Mouse (Mus musculus): ENCODE results near the gene Fut11. TPM values are rescaled to one million over a fixed set of nuclear protein-coding genes. Genes with fewer than 3 reads are reported as not detected.

Gene Fut11
- polyA plus RNA-seq, 1 experiment = not detected

DNA sequence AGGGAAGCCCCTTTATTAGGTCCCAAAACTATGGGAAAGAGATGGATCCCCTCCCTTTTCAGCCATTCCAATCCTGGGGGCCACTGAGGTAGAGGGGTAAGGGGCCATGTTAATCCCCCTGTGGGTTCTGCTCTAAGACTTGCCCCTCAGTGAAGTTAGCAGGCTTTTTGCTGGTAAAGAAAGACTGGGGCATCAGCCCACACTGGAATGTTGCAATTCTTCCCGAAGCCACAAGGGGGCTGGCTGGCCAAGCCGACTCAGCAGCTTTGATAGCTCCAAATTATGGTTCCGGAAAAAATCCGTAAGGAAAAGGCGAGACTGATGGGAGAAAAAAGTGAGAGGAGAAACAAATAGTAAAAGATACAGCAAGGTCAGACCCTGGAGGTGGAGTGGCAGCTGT, 29.3 kb downstream of the Fut11 start:
- WGBS = 2% methylated on average over 5 of the region's 5 CpGs
- TF ChIP-seq CTCF (IDR thresholded peaks at IDR 0.05; ENCODE audit: insufficient read depth, low read depth, low read length) (peak; percentile 62; the same call in 1 of the 2 replicates), POLR2A (IDR thresholded peaks at IDR 0.05; ENCODE audit: insufficient read depth, low read depth, low read length) (no peak)
- H3K4me3 ChIP-seq (ENCODE audit: insufficient read depth, low read depth, low read length) = no peak overlapping the region

DNA sequence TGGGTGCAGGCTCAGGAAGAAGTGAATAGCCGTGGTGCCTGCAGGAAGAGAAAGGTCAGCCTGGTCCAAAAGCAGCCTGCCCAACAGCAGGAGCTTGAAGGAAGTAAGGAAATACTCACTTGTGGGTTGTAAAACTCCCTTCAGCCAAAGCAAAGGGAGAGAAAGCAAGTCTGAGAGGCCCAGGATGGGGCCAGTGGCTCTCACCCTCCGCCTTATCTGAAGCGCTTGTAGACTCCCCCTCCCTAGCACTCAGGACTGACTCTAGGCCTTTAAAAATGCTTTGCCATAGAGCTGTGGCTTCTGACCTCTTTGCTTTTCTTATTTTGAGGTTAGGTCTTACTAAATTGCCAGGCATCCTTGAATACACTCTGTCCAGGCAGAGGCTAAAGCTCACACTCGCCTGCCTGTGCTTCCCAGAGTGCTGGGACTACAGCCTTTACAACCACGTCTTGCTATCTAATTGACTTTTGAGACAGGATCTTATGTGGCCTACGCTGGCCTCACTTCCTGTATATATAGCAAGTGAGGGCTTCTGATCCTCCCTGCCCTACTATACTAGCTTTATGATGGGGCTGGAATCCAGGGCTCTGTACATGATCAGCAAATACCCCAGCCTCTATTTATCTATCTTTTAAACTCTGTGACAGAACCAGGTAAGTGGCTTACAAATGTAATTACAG, 31.0 kb downstream of the Fut11 start:
- no peak overlapping the region for H3K4me3 ChIP-seq (ENCODE audit: insufficient read depth, low read depth, low read length)
- TF ChIP-seq CTCF (IDR thresholded peaks at IDR 0.05; ENCODE audit: insufficient read depth, low read depth, low read length) (no peak), POLR2A (IDR thresholded peaks at IDR 0.05; ENCODE audit: insufficient read depth, low read depth, low read length) (no peak)
- no peak overlapping the region for H3K27ac ChIP-seq (ENCODE audit: insufficient read depth, low read depth, low read length)
- WGBS = 90% methylated on average over 6 of the region's 6 CpGs
- no peaks in the 10 kb centered on the region for H3K4me1 ChIP-seq (ENCODE audit: control insufficient read depth, insufficient read depth, low read length)

More for the DNA sequence above, 29.3 kb downstream of the Fut11 start:
- Histone ChIP-seq H3K27ac (ENCODE audit: insufficient read depth, low read depth, low read length) (no peak overlapping the region), H3K4me1 (ENCODE audit: control insufficient read depth, insufficient read depth, low read length) (no peaks in the 10 kb centered on the region)

DNA sequence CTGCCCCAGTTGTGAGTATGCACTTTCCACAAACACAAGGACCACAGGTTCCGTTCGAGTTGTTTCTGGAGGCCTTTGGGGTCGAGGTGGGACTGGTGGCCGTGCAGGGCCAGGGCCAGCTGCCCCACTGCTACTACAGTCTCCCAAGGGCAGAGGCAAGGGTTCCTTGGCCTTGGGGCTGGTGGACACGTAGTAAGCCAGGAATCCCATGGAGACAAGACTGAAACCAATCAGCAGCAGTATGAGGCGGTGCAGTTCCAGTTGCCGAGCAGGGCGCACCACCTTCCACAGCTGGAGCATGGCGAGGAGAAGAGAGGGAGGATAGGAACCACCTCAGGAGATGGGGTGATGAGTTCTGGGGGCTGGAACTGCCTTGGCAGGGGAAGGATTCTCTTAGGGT, 35.1 kb downstream of the Fut11 start:
- Histone ChIP-seq H3K4me1 (ENCODE audit: control insufficient read depth, insufficient read depth, low read length) (no peaks in the 10 kb centered on the region), H3K27ac (ENCODE audit: insufficient read depth, low read depth, low read length) (no peak overlapping the region), H3K4me3 (ENCODE audit: insufficient read depth, low read depth, low read length) (no peak overlapping the region)
- TF ChIP-seq CTCF (IDR thresholded peaks at IDR 0.05; ENCODE audit: insufficient read depth, low read depth, low read length) (no peak), POLR2A (IDR thresholded peaks at IDR 0.05; ENCODE audit: insufficient read depth, low read depth, low read length) (no peak)
- WGBS = 90% methylated on average over 9 of the region's 9 CpGs

DNA sequence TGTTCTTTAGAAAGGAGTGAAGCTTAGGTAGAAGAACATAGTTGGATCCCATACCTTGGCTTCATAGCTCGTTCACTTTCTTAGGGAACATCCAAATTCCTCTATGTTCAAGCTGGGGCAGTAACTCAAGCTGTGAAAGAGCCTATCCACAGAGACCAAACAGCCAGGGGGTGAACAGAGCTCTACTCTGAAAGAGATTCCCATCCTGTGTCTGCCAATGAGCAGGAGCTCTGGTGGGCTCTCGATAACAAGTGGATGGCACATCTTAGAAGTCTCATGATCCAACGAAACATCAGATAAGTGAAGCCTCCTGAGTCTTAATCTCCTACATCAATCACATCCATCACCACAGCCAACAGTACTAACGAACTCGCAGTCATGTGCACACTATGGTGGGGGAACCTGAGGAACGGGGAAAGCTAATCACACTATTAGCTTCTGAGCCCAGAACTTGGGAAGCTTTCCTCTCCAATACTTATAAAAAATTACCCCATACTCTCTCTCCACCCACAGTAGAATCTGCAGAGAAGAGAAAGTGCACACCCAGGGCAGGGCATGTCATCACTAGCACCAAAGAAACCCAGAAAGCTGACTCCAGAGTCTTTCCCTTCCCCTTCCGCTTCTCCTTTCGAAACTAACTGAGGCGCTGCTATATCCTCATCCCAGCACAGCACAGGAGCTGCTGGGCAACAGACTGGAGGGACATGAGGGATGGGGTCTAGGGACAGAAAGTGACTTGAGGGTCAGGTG, 36.3 kb downstream of the Fut11 start:
- no peak overlapping the region for H3K27ac ChIP-seq (ENCODE audit: insufficient read depth, low read depth, low read length)
- WGBS = 83% methylated on average over 9 of the region's 9 CpGs
- H3K4me1 ChIP-seq (ENCODE audit: control insufficient read depth, insufficient read depth, low read length) = peaks cover 7% of the 10 kb centered on the region; the same call in 1 of the 2 replicates
- TF ChIP-seq CTCF (IDR thresholded peaks at IDR 0.05; ENCODE audit: insufficient read depth, low read depth, low read length) (no peak), POLR2A (IDR thresholded peaks at IDR 0.05; ENCODE audit: insufficient read depth, low read depth, low read length) (no peak)
- no peak overlapping the region for H3K4me3 ChIP-seq (ENCODE audit: insufficient read depth, low read depth, low read length)

DNA sequence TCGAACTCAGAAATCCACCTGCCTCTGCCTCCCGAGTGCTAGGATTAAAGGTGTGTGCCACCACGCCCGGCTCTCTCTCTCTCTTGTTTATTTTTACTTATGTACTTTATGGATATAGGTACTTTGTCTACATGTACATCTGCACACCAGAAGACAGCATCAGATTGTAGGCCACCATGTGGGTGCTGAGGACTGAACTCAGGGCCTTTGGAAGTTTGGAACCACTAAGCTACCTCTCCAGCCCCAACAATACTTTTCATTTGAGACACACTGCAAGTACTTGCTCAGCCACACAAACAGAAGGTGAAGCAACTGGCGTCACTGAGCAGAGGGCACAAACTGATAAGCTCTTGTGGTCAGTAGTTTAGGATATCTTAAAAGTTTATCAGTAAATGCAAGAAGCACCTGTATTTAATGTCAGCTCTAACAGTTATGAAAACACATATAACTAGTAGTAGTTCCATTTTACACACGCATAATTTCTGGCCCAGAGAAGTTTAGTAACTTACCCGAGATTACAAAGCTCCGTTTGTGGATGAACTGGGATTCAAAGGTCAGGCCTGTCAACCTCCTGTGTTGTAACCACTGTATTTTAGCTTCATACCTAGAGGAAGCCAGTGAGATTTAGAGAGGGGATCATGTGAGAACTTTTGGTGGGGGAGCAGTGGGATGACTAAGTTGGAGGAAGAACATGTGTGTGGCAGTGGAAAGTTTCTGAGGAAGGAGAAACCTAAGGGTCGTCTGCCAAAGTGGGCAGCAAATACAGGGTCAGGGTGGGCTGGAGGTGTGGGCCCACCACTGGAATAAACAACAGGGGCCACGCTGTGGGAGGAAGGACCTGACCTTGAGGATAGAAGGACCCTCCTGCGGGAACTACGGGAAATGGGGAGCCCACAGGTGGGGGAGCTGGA, 38.5 kb downstream of the Fut11 start:
- H3K4me1 ChIP-seq (ENCODE audit: control insufficient read depth, insufficient read depth, low read length) = peaks cover 8% of the 10 kb centered on the region; the same call in 1 of the 2 replicates
- WGBS = 46% methylated on average over 12 of the region's 12 CpGs
- H3K27ac ChIP-seq (ENCODE audit: insufficient read depth, low read depth, low read length) = no peak overlapping the region
- H3K4me3 ChIP-seq (ENCODE audit: insufficient read depth, low read depth, low read length) = peak overlapping the region; percentile 61
- TF ChIP-seq POLR2A (IDR thresholded peaks at IDR 0.05; ENCODE audit: insufficient read depth, low read depth, low read length) (no peak), CTCF (IDR thresholded peaks at IDR 0.05; ENCODE audit: insufficient read depth, low read depth, low read length) (no peak)

DNA sequence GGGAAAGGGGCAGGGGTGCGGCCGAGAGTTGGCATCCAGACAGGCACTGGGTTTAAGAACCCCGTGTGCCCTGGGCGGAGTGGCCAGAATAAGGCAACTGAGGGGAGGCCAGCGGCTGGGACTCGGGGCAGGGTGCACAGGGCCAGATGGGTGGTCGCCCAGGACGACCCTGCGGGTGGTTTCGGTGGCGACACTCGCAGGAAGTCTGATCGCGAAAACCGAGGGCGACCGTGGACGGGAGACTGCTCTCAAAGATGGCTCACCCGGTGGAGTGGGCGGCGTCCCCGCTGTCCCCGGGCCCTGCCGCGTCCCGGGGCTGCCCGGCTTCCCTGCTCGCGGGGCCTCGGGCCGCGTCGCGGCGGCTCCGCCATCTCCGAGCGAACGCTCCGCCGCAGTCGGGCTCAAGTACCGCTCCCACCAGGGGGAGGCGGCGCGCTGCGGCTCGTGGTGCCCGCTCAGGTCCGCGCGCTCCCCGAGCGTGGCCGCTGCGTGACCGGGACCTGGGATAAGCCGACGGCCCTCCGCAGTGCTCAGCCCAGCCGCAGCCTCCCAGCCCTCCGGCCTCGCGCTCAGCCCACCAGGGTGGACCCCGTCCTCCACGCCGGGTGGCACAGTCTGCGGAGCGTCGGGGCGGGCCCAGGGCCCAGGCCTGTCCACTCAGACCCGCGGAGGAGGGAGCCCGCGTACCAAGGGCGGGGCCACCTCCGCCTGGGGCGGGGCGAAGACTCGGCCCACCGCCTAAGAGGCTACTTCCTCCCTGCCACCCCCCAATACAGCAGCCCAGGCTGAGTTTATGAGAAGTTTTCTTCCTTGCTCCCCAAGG, 39.4 kb downstream of the Fut11 start, which contains the start of gene Ndst2:
Gene Ndst2, minus strand, starts transcription at position 611 of the 823 bp plus-strand sequence.
- whole genome bisulfite sequencing = under 1% methylated on average over 81 of the region's 81 CpGs
- TF ChIP-seq POLR2A (IDR thresholded peaks at IDR 0.05; ENCODE audit: insufficient read depth, low read depth, low read length) (peak; percentile 87), CTCF (IDR thresholded peaks at IDR 0.05; ENCODE audit: insufficient read depth, low read depth, low read length) (0 out of 2 replicates have a peak, but pooled peaks have one; percentile 13)
- Histone ChIP-seq H3K4me3 (ENCODE audit: insufficient read depth, low read depth, low read length) (peak within 1 kb of the TSS; percentile 61), H3K27ac (ENCODE audit: insufficient read depth, low read depth, low read length) (peak within 1 kb of the TSS; percentile 52), H3K4me1 (ENCODE audit: control insufficient read depth, insufficient read depth, low read length) (peaks cover 8% of the 10 kb centered on the region; the same call in 1 of the 2 replicates)

DNA sequence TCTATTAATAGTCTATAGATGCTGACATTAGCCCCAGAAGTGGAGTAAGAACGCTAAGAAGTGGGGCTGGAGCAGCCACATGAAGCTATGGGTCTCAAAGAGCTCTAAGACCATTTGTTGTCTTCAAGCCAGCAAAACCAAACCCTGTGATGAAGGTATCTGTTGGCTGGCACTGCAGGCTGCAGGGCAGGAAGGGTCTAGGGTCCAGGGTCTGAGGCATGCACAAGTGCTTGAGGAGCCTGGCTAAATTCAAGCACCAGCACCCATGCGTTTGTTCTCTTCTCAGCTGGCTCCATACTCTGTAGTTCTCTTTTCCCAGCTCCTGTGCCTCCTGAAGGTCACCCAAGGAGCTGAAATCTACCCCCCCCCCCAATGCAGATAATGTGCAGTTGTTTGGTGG, 40.3 kb downstream of the Fut11 start:
- peak overlapping the region; percentile 46; the same call in 1 of the 2 replicates for H3K27ac ChIP-seq (ENCODE audit: insufficient read depth, low read depth, low read length)
- H3K4me3 ChIP-seq (ENCODE audit: insufficient read depth, low read depth, low read length) = no peak overlapping the region
- TF ChIP-seq CTCF (IDR thresholded peaks at IDR 0.05; ENCODE audit: insufficient read depth, low read depth, low read length) = no peak
- TF ChIP-seq POLR2A (IDR thresholded peaks at IDR 0.05; ENCODE audit: insufficient read depth, low read depth, low read length) = no peak
- H3K4me1 ChIP-seq (ENCODE audit: control insufficient read depth, insufficient read depth, low read length) = peaks cover 8% of the 10 kb centered on the region; the same call in 1 of the 2 replicates
- WGBS = 29% methylated on average over 2 of the region's 2 CpGs
